ENCODE assay signal across 8 mouse cellular contexts in genomic region chr2:168553541-168553961, GRCm38 (mm10). TPM values are rescaled to one million over a fixed set of nuclear protein-coding genes. Genes with fewer than 3 reads are reported as not detected.
DNase-seq lines count a peak whose midpoint lies in the region; ATAC-seq and TF ChIP-seq lines count a peak whose summit lies in the region.

No protein-coding gene starts in this region.

- peak overlapping the region; percentile 32 for H3K4me2 ChIP-seq in liver, embryonic 12.5 days
- no peak overlapping the region for H3K4me2 ChIP-seq in neural tube, embryonic 15.5 days

- no peak for TF ChIP-seq POLR2A in kidney, adult 2 months (IDR thresholded peaks at IDR 0.05; ENCODE audit: low read depth, low read length)

- no peaks in the 10 kb centered on the region for H3K9me3 ChIP-seq in liver, embryonic 12.5 days (replicated peaks)
- H3K9me3 ChIP-seq in neural tube, embryonic 15.5 days (replicated peaks): no peaks in the 10 kb centered on the region

- no peak overlapping the region for H3K9ac ChIP-seq in liver, embryonic 12.5 days
- 0 out of 2 replicates have a peak overlapping the region, but pooled peaks have one; percentile 17 for H3K9ac ChIP-seq in neural tube, embryonic 15.5 days (replicated peaks)

- no peak overlapping the region for H3K27ac ChIP-seq in kidney, adult 2 months (ENCODE audit: insufficient read depth, low read depth, low read length)
- no peak overlapping the region for H3K27ac ChIP-seq in liver, embryonic 12.5 days
- H3K27ac ChIP-seq in neural tube, embryonic 15.5 days (replicated peaks): peak overlapping the region; percentile 23; the same call in 1 of the 2 replicates

- no peaks in the 10 kb centered on the region for H3K27me3 ChIP-seq in kidney, adult 2 months (replicated peaks; ENCODE audit: control insufficient read depth, insufficient read depth, low read length)
- peaks cover 95% of the 10 kb centered on the region for H3K27me3 ChIP-seq in liver, embryonic 12.5 days (replicated peaks)
- H3K27me3 ChIP-seq in neural tube, embryonic 15.5 days (replicated peaks): 0 out of 2 replicates have a peak, but pooled peaks cover 14% of the 10 kb centered on the region

- ATAC-seq in granulocyte monocyte progenitor cell, adult 5-6 weeks (replicated peaks; ENCODE audit: poor library complexity, severe bottlenecking): peak; percentile 14
- ATAC-seq in liver, embryonic 12.5 days: no peak
- ATAC-seq in neural tube, embryonic 15.5 days (ENCODE audit: low FRiP score): no peak

- WGBS in kidney, adult 2 months: 36% methylated on average over 18 of the region's 18 CpGs
- 8% methylated on average over 18 of the region's 18 CpGs for WGBS in liver, embryonic 12.5 days (ENCODE audit: insufficient replicate concordance)
- WGBS in neural tube, embryonic 15.5 days: 39% methylated on average over 18 of the region's 18 CpGs

- peak; percentile 48 for DNase-seq in kidney, adult 2 months
- DNase-seq in kidney, adult 18-20 months: no peak
- no peak for DNase-seq in spleen, postnatal 10 days (ENCODE audit: low spot score in 2 of 2)
- DNase-seq in ovary, postnatal 10 days (ENCODE audit: low spot score): no peak
- no peak for DNase-seq in left cerebral cortex, postnatal 14 days (ENCODE audit: low spot score in 2 of 2)

- H3K4me1 ChIP-seq in kidney, adult 2 months (ENCODE audit: control insufficient read depth, insufficient read depth, low read length): peaks cover 9% of the 10 kb centered on the region
- H3K4me1 ChIP-seq in liver, embryonic 12.5 days: peaks cover 25% of the 10 kb centered on the region
- H3K4me1 ChIP-seq in neural tube, embryonic 15.5 days: peaks cover 35% of the 10 kb centered on the region

- no peaks in the 10 kb centered on the region for H3K36me3 ChIP-seq in kidney, adult 2 months (ENCODE audit: control insufficient read depth, insufficient read depth, low read length)
- H3K36me3 ChIP-seq in liver, embryonic 12.5 days: no peaks in the 10 kb centered on the region
- no peaks in the 10 kb centered on the region for H3K36me3 ChIP-seq in neural tube, embryonic 15.5 days

- intact Hi-C loops in left cerebral cortex, postnatal 14 days (cut with DNase I): no loop called here

- TF ChIP-seq CTCF in kidney, adult 2 months (conservative IDR thresholded peaks at IDR 0.05; ENCODE audit: insufficient read depth, insufficient read length, low read depth, low read length): no peak

- no peak overlapping the region for H3K4me3 ChIP-seq in kidney, adult 2 months (ENCODE audit: insufficient read depth, low read depth, low read length)
- no peak overlapping the region for H3K4me3 ChIP-seq in liver, embryonic 12.5 days
- no peak overlapping the region for H3K4me3 ChIP-seq in neural tube, embryonic 15.5 days (replicated peaks)

RNA-seq across cellular contexts. Expression of gene Nfatc2, which starts 47.9 kb away (rescaled TPM):
- polyA plus RNA-seq in kidney, adult 2 months (2012; rRNA removed): 2.9 and 3.4 TPM in 2 replicates
- 1.7 and 2.2 TPM in 2 replicates for total RNA-seq in granulocyte monocyte progenitor cell, adult 5-6 weeks (2014; fragmentation: Nextera tagmentation)
- 0.17 and 0.46 TPM in 2 replicates for total RNA-seq in granulocyte monocyte progenitor cell, adult 5-6 weeks (2017)
- 0.29 and 0.41 TPM in 2 replicates for polyA plus RNA-seq in liver, embryonic 12.5 days (2016; fragmentation: Nextera tagmentation; extraction: Ambion mirVana)
- polyA plus RNA-seq in neural tube, embryonic 15.5 days (2015; fragmentation: Nextera tagmentation; extraction: Ambion mirVana): 4.8 and 5.6 TPM in 2 replicates
- 10 to 100 TPM; 11.8 to 15.0 TPM for total RNA-seq in left cerebral cortex, postnatal 14 days (2021)
